Mouse (Mus musculus) G1E (cell line): ENCODE measurements around the gene Spag5.

Experiments
- CTCF ChIP-seq: IDR thresholded peaks from 2 replicates; pipeline ENCODE4 v1.5.1; 2012; ENCODE audit warnings: low read depth, low read length, inconsistent platforms, mixed read lengths
- GATA1 ChIP-seq: IDR thresholded peaks from 2 replicates; pipeline ENCODE4 v1.6.1; 2012; ENCODE audit warnings: borderline replicate concordance, low read length, inconsistent platforms, mixed read lengths
- TAL1 ChIP-seq: conservative IDR thresholded peaks from 2 replicates; pipeline ENCODE4 v1.6.1; 2012; ENCODE audit warnings: low read depth, low read length, inconsistent platforms, mixed read lengths

DNA sequence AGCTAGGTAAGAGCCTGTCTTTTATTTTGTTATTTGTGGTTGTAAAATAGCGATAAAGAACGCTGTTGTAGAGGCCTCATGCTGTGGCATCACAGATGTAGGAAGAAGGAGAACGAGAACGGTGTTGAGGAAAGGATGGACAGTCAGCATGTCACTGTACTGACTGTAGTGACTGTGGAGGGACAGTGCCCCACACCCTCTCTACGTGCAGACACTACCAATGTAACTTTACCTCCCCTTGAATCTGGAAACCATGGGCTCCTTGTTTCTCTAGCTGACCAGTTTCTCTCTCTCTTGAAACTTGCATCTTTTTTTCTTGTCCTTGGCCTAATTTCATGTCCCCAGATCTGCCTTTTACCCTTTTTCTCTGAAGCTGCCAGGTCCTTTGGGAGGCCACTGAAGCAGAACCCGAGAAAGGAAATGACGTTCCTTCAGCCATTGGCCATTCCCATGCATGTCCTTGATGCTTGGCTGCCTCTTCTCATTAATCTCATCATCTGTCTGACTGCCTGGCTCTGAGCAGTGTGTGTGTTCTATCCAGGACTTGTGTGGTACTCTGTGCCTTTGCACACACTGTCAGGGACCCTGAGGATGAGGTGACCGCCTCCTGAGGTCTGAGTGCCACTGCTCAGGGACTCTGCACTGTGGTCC lies 9.7 kb downstream of the Spag5 start:
- TF ChIP-seq GATA1 (no peak), CTCF (no peak), TAL1 (no peak)
